Mouse (Mus musculus) intestine, embryonic 14.5 days (tissue): ENCODE results near the gene Engase. TPM values are rescaled to one million over a fixed set of nuclear protein-coding genes. Genes with fewer than 3 reads are reported as not detected.

Experiments used
- ATAC-seq: fragments of 200-750 bp; cut with Nextera tagmentation; replicated peaks from 2 replicates; pipeline ENCODE4 v1.8.0; 2017; ENCODE audit warnings: low read depth, moderate number of reproducible peaks, moderate TSS enrichment, moderate library complexity; ENCODE audit not compliant: low FRiP score, low TSS enrichment
- DNase-seq: peaks from one replicate; pipeline ENCODE4 v3.0.0-alpha.2; 2018; ENCODE audit warnings: low spot score
- H3K27ac ChIP-seq: fragments of 300-500 bp; sonication (generic); 2 replicates; pipeline ENCODE4 v1.5.1; 2014; ENCODE audit warnings: low read depth, mild to moderate bottlenecking, control low read depth
- H3K27me3 ChIP-seq: fragments of 300-500 bp; sonication (generic); replicated peaks from 2 replicates; pipeline ENCODE4 v1.6.1; 2014; ENCODE audit warnings: low read length, control low read depth; ENCODE audit not compliant: control insufficient read depth, insufficient read depth
- H3K36me3 ChIP-seq: fragments of 300-500 bp; sonication (generic); 2 replicates; pipeline ENCODE4 v1.6.1; 2014; ENCODE audit warnings: low read length, control low read depth; ENCODE audit not compliant: control insufficient read depth, insufficient read depth
- H3K4me1 ChIP-seq: fragments of 300-500 bp; sonication (generic); replicated peaks from 2 replicates; pipeline ENCODE4 v1.6.1; 2014; ENCODE audit warnings: low read length, control low read depth, mixed read lengths; ENCODE audit not compliant: control insufficient read depth, insufficient read depth
- H3K4me2 ChIP-seq: fragments of 300-500 bp; sonication (generic); 2 replicates; pipeline ENCODE4 v1.6.1; 2014; ENCODE audit warnings: low read length
- H3K4me3 ChIP-seq: fragments of 300-500 bp; sonication (generic); 2 replicates; pipeline ENCODE4 v1.5.1; 2014; ENCODE audit warnings: low read depth, low read length, control low read depth, mixed read lengths
- H3K9ac ChIP-seq: fragments of 300-500 bp; sonication (generic); 2 replicates; pipeline ENCODE4 v1.6.1; 2014; ENCODE audit warnings: mild to moderate bottlenecking, low read length
- H3K9me3 ChIP-seq: fragments of 300-500 bp; sonication (generic); 2 replicates; pipeline ENCODE4 v1.6.1; 2016; ENCODE audit warnings: low read length, control low read depth; ENCODE audit not compliant: control insufficient read depth
- WGBS: fragments of 180-500 bp; shearing (Covaris S2); extraction: QIAGEN DNeasy Blood & Tissue Kit; methylation state at CpG from one replicate; pipeline ENCODE4 v1.1.7; 2014; 5-methylcytosine and 5-hydroxymethylcytosine counted together
- polyA plus RNA-seq: library from polyadenylated mRNA; unstranded; fragments of >200 nt; fragmentation: Nextera tagmentation; extraction: Ambion mirVana; gene quantifications from 2 replicates; pipeline ENCODE4 v1.2.1, GENCODE M21; 2014

Engase gene
- polyA plus RNA-seq, 1 experiment from 2014 or later: 11.9 TPM

DNA sequence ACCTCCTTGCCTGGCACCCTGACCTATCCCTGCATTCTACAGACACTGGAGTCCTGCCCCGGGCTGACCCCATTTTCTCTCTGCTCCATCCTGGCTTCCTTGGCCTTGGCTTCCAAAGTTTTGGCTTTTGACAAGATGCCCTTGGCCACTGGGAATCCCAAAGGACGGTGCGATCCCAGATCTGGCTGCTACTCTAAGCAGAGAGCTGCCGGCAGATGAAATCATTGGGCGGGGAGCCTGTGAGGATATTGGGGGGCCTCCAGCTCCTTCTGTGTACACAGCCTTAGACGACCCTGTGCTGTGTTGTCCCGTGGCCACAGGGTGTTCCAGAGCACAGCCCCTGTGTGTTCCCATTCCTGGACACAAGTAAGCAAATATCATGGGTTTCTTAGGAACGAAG is 28.2 kb upstream of the Engase start:
- Histone ChIP-seq H3K4me3 (no peak overlapping the region), H3K27ac (no peak overlapping the region), H3K4me2 (no peak overlapping the region), H3K4me1 (no peaks in the 10 kb centered on the region), H3K9ac (no peak overlapping the region), H3K27me3 (no peaks in the 10 kb centered on the region), H3K36me3 (peaks cover 15% of the 10 kb centered on the region; the same call in 1 of the 2 replicates), H3K9me3 (no peaks in the 10 kb centered on the region)
- ATAC-seq: no peak
- DNase-seq: no peak
- 76% methylated on average over 8 of the region's 8 CpGs for WGBS

DNA sequence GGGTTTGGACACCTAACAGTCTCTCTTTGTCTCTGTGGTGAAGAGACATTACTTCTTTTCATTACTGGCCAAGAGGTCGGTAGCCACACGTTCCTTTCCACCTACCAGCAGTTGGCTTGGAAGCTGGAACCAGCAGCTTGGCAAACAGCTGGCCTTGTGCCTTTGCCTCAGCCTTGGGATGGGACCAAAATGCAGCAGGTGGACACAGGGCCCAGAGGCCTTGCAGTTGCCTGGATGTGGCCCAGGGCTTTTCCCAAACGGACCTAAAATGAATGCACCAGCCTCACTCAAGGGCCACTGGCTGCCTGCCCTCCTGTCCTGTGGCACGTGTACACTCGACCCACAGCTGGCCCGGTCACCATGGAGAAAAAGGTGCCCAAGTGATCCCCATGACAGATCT is 25.4 kb upstream of the Engase start:
- Histone ChIP-seq H3K27me3 (no peaks in the 10 kb centered on the region), H3K36me3 (peaks cover 15% of the 10 kb centered on the region; the same call in 1 of the 2 replicates), H3K9me3 (no peaks in the 10 kb centered on the region), H3K4me2 (no peak overlapping the region), H3K27ac (no peak overlapping the region), H3K4me1 (no peaks in the 10 kb centered on the region), H3K4me3 (no peak overlapping the region), H3K9ac (no peak overlapping the region)
- DNase-seq: no peak
- WGBS: 82% methylated on average over 6 of the region's 6 CpGs
- no peak for ATAC-seq

DNA sequence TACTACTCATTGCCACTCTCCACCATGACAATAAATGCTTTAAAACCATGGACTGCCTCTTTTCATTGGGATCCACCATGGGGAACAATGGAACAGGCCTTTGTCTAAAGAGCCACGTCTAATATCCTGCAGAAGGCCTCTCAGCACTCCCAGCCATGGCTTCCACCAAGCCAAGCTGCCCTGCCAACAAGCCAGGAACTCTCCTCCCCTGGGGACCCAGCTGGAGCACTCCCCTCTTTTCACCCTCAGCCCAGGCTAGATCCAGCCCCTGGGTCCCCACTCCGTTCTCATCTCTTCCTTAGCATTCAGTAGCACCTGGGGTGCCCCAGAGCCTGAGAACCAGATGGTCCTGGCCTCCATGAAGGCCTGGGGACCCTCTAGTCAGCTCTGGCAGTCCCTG is 23.7 kb upstream of the Engase start:
- H3K36me3 ChIP-seq: peaks cover 6% of the 10 kb centered on the region; the same call in 1 of the 2 replicates
- no peaks in the 10 kb centered on the region for H3K27me3 ChIP-seq
- no peak overlapping the region for H3K27ac ChIP-seq
- no peak overlapping the region for H3K9ac ChIP-seq
- DNase-seq: no peak
- no peak overlapping the region for H3K4me3 ChIP-seq
- no peaks in the 10 kb centered on the region for H3K4me1 ChIP-seq
- WGBS: 67% methylated on average over 2 of the region's 2 CpGs
- no peaks in the 10 kb centered on the region for H3K9me3 ChIP-seq
- no peak overlapping the region for H3K4me2 ChIP-seq
- no peak for ATAC-seq

DNA sequence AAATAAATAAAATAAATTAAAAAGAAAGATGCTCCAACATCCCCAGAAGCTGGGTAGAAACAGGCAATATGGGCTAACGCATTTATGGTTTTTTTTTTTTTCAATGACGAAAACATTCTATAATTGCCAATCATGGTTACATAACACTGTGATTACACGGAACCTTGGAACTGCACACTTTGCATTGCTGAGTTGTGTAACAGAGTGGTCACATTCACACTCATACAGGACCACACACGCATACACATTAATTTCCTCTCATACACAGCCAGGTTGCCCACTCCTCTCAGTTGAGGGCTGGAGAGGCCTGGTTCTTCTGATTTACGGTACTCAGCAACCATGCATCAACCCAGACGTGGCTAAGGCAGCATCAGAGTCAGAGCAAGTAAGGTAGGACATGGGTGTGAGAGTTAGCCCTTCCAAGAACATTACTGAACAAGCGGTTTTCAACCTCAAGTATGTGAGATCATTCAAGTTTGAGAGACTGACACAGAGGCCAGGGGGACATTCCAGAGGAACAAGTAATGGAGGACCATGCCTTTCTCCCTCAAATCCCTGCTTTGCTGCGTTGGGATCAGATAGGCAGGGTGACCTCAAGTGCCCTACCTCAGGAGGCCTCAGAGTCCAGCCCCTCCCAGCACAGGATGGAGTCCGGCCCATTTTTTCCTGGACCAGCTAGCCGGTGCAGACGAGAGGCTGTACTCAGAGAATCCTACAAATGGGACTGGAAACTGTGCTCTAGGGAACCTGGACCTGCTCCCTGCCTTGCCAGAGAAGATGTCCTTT is 22.6 kb upstream of the Engase start:
- no peak overlapping the region for H3K4me2 ChIP-seq
- DNase-seq (no peak), ATAC-seq (no peak)
- no peak overlapping the region for H3K4me3 ChIP-seq
- H3K36me3 ChIP-seq: 0 out of 2 replicates have a peak, but pooled peaks cover 2% of the 10 kb centered on the region
- H3K27me3 ChIP-seq: no peaks in the 10 kb centered on the region
- H3K27ac ChIP-seq: no peak overlapping the region
- 64% methylated on average over 11 of the region's 11 CpGs for WGBS
- H3K4me1 ChIP-seq: 0 out of 2 replicates have a peak, but pooled peaks cover 2% of the 10 kb centered on the region
- no peaks in the 10 kb centered on the region for H3K9me3 ChIP-seq
- no peak overlapping the region for H3K9ac ChIP-seq

DNA sequence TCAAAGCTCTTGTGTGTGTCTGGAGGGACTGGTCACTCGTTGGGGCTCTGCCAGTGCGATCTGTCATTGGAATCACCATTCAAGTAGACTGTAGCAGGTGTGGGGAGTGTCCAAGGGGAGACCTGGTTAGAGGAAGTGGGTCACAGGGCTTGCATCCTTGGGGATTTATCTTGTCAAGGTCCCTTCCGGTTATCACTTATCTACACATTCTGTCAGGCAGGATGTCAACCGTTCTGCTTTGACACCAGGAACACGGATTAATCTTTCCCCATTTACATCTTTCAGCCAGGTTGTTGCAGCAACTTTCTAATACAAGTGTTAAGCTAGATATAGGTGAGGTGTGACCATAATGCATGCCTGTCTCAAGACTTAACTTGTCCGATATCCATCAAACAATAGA is 20.8 kb upstream of the Engase start:
- Histone ChIP-seq H3K9me3 (no peaks in the 10 kb centered on the region), H3K27me3 (no peaks in the 10 kb centered on the region), H3K9ac (no peak overlapping the region), H3K4me2 (no peak overlapping the region), H3K4me1 (0 out of 2 replicates have a peak, but pooled peaks cover 4% of the 10 kb centered on the region), H3K27ac (no peak overlapping the region), H3K36me3 (0 out of 2 replicates have a peak, but pooled peaks cover 2% of the 10 kb centered on the region), H3K4me3 (no peak overlapping the region)
- DNase-seq (no peak), ATAC-seq (no peak)
- 87% methylated on average over 6 of the region's 6 CpGs for WGBS

DNA sequence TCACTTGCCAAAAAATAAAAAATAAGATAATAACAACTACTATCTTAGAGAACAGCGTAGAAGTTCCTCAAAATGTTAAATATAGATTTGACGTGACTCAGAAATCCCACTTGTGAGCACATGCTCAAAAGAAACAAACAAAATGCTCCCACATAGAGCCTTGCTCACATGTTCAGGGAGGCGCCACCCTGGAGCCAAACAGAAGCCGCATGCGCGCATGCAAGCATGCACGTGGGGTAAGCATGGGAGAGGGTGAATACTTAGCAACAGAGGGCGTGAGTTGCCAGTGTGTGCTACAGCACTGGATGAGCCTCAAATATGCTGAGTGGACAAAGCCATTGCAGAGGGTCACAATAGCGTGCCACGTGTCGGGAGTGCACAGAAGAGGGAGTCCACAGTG is 19.7 kb upstream of the Engase start:
- DNase-seq (no peak), ATAC-seq (no peak)
- Histone ChIP-seq H3K27ac (no peak overlapping the region), H3K36me3 (no peaks in the 10 kb centered on the region), H3K4me2 (no peak overlapping the region), H3K4me3 (no peak overlapping the region), H3K9ac (no peak overlapping the region), H3K27me3 (no peaks in the 10 kb centered on the region), H3K4me1 (0 out of 2 replicates have a peak, but pooled peaks cover 4% of the 10 kb centered on the region), H3K9me3 (no peaks in the 10 kb centered on the region)
- 73% methylated on average over 11 of the region's 11 CpGs for WGBS

DNA sequence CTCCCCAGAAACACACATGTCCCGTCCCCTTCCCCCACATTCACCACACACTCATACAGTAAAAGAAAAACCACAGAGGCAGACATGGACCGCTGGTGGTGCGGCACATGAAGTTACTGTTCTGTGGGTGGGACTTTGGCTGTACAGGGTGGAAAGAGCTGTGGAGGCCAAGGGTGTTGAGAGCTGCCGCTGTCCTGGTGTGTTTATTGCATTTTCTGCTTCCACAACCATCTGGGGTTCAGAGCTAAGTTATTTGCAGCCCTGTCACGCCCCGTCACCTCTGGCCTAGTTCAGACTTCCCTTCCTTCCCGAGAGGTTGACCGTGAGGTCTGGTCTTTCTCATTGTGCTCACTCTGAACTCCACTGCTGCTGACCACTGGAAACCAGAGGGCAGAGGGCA is 17.6 kb upstream of the Engase start:
- no peaks in the 10 kb centered on the region for H3K27me3 ChIP-seq
- 18% methylated on average over 8 of the region's 8 CpGs for WGBS
- ATAC-seq (no peak), DNase-seq (no peak)
- 0 out of 2 replicates have a peak overlapping the region, but pooled peaks have one; percentile 1 for H3K27ac ChIP-seq
- H3K36me3 ChIP-seq: no peaks in the 10 kb centered on the region
- no peak overlapping the region for H3K9ac ChIP-seq
- no peak overlapping the region for H3K4me3 ChIP-seq
- H3K4me2 ChIP-seq: no peak overlapping the region
- no peaks in the 10 kb centered on the region for H3K9me3 ChIP-seq
- 0 out of 2 replicates have a peak, but pooled peaks cover 4% of the 10 kb centered on the region for H3K4me1 ChIP-seq

DNA sequence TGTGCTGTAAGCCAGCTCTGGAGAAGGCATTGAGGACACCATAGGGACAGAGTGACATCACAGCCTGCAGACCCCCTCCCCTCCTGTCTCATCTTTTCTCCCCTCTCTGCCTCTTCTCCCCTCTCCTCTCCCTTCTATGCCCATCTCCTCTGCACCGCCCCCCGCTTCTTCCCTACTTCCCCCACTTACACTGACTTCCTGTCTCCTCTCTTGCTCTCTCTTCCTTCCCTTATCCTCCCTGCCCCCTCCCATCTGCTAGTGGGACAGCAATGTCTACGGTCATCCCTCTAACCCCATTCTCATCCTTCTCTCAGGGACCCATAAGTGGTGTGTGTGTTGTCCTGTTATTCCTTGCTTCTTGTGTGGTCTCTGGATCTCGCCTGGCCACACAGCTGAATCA is 17.1 kb upstream of the Engase start:
- ATAC-seq: no peak
- no peaks in the 10 kb centered on the region for H3K36me3 ChIP-seq
- DNase-seq: no peak
- H3K9me3 ChIP-seq: no peaks in the 10 kb centered on the region
- H3K27ac ChIP-seq: 0 out of 2 replicates have a peak overlapping the region, but pooled peaks have one; percentile 1
- 48% methylated on average over 4 of the region's 4 CpGs for WGBS
- no peaks in the 10 kb centered on the region for H3K27me3 ChIP-seq
- no peak overlapping the region for H3K4me2 ChIP-seq
- no peak overlapping the region for H3K9ac ChIP-seq
- 0 out of 2 replicates have a peak, but pooled peaks cover 4% of the 10 kb centered on the region for H3K4me1 ChIP-seq
- H3K4me3 ChIP-seq: no peak overlapping the region

DNA sequence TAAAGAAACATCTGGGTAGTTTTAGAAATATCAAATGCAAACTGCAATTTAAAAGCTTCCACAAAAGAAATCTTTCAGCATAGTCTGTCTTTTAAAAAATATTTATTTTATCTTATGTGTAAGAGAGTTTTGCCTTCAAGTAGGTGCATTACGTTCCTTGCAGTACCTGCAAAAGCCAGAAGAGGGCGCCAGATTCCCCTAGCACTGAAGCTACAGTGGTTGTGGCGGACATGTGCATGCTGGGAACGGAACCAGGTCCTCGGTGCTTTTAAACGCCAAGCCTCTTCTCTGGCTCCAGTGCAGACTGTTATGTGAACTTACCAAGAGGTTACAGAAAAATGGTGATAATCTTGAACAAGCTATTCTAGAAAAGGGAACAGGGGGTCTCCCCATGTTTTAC is 16.3 kb upstream of the Engase start:
- H3K27ac ChIP-seq: no peak overlapping the region
- H3K36me3 ChIP-seq: no peaks in the 10 kb centered on the region
- H3K27me3 ChIP-seq: no peaks in the 10 kb centered on the region
- H3K9me3 ChIP-seq: no peaks in the 10 kb centered on the region
- H3K4me3 ChIP-seq: no peak overlapping the region
- no peak overlapping the region for H3K4me2 ChIP-seq
- 0 out of 2 replicates have a peak, but pooled peaks cover 4% of the 10 kb centered on the region for H3K4me1 ChIP-seq
- ATAC-seq (no peak), DNase-seq (peak; percentile 67)
- H3K9ac ChIP-seq: no peak overlapping the region
- WGBS: 70% methylated on average over 6 of the region's 6 CpGs
